Mouse (Mus musculus) spleen, adult 2 months (tissue): ENCODE measurements around the gene Dclk2.

Experiments
- CTCF ChIP-seq: fragments of 200-500 bp; IDR thresholded peaks from 2 replicates; pipeline ENCODE4 v1.5.1; 2011; ENCODE audit warnings: mild to moderate bottlenecking, inconsistent platforms; ENCODE audit not compliant: insufficient read depth, insufficient read length, insufficient replicate concordance; ENCODE audit errors: extremely low read depth
- POLR2A ChIP-seq: fragments of 200-500 bp; IDR thresholded peaks from 2 replicates; pipeline ENCODE4 v1.6.1; 2011; ENCODE audit warnings: low read depth, low read length, inconsistent platforms

DNA sequence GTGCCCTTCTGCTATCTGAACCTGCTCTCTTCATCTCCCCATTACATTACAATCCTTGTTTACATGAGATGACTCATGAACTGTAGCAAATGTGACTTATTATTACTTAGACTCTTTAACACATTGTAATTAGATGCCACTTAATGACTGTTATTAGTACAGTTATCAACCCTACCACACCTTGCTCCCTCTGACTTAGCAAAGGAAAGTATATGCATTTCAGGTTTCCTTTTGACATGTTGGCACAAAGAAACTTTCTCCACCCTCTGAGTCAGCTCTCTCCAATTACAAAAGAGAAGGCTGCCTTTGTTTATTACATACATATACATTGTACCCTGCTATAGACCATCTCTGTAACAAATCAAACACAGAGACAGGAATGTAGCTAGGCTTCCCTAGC lies 33.1 kb downstream of the Dclk2 start:
- TF ChIP-seq CTCF (no peak), POLR2A (no peak)
